Mouse (Mus musculus): Measurements from ENCODE around the gene Snrpf. TPM values are rescaled to one million over a fixed set of nuclear protein-coding genes. Genes with fewer than 3 reads are reported as not detected.
A peak's percentile ranks its signal among the peaks of the same experiment; 100 is the strongest.
"Not testable (repeated sequence)": the region's sequence is repeated elsewhere in the genome, so short reads cannot be mapped to it uniquely, and the experiment has no call there.

Snrpf gene
- polyA plus RNA-seq, 1 experiment from 2014 or later: 57.9 TPM

DNA sequence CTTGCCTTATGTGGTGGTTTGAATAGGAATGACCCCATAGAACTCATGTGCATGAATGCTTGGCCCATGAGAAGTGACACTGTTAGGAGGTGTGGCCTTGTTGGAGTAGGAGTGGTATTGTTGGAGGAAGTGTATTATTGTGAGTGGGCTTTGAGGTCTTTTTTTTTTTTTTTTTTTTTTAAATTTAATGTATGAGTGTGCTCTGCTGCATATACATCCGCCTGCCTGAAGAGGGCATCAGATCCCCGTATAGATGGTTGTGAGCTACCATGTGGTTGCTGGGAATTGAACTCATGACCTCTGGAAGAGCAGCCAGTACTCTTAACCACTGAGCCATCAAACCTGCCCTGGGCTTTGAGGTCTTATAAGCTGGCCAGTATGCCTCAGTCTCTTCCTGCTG, 17.3 kb downstream of the Snrpf start:
- 55% methylated on average over 2 of the region's 2 CpGs for WGBS
- Histone ChIP-seq H3K27ac (ENCODE audit: low read depth, low read length) (no peak overlapping the region), H3K4me3 (ENCODE audit: low read depth, low read length) (no peak overlapping the region), H3K4me1 (replicated peaks; ENCODE audit: control insufficient read depth, insufficient read depth, low read length) (no peaks in the 10 kb centered on the region), H3K4me2 (replicated peaks; ENCODE audit: low read depth) (no peak overlapping the region), H3K9ac (ENCODE audit: low read depth, low read length) (no peak overlapping the region), H3K36me3 (ENCODE audit: control insufficient read depth, insufficient read depth) (no peaks in the 10 kb centered on the region), H3K9me3 (ENCODE audit: control insufficient read depth) (no peaks in the 10 kb centered on the region), H3K27me3 (replicated peaks; ENCODE audit: control insufficient read depth, insufficient read depth, low read length) (no peaks in the 10 kb centered on the region)
- no peak for ATAC-seq
- 0 out of 2 replicates have a peak, but pooled peaks have one; percentile 7 for TF ChIP-seq CTCF (IDR thresholded peaks at IDR 0.05; ENCODE audit: low read depth)

GRCm38 (mm10) chr10:93568671-93569070, 20.8 kb downstream of the Snrpf start:
- WGBS: 83% methylated on average over 6 of the region's 6 CpGs
- Histone ChIP-seq H3K4me1 (replicated peaks; ENCODE audit: control insufficient read depth, insufficient read depth, low read length) (no peaks in the 10 kb centered on the region), H3K27ac (ENCODE audit: low read depth, low read length) (no peak overlapping the region), H3K9ac (ENCODE audit: low read depth, low read length) (no peak overlapping the region), H3K4me3 (ENCODE audit: low read depth, low read length) (no peak overlapping the region), H3K9me3 (ENCODE audit: control insufficient read depth) (no peaks in the 10 kb centered on the region), H3K27me3 (replicated peaks; ENCODE audit: control insufficient read depth, insufficient read depth, low read length) (no peaks in the 10 kb centered on the region), H3K4me2 (replicated peaks; ENCODE audit: low read depth) (no peak overlapping the region), H3K36me3 (ENCODE audit: control insufficient read depth, insufficient read depth) (no peaks in the 10 kb centered on the region)
- ATAC-seq: no peak
- TF ChIP-seq CTCF (IDR thresholded peaks at IDR 0.05; ENCODE audit: low read depth): no peak

- Histone ChIP-seq H3K36me3 (ENCODE audit: control insufficient read depth, insufficient read depth) (no peaks in the 10 kb centered on the region), H3K4me2 (replicated peaks; ENCODE audit: low read depth) (no peak overlapping the region), H3K27me3 (replicated peaks; ENCODE audit: control insufficient read depth, insufficient read depth, low read length) (no peaks in the 10 kb centered on the region), H3K9ac (ENCODE audit: low read depth, low read length) (no peak overlapping the region), H3K9me3 (ENCODE audit: control insufficient read depth) (no peaks in the 10 kb centered on the region), H3K27ac (ENCODE audit: low read depth, low read length) (no peak overlapping the region), H3K4me1 (replicated peaks; ENCODE audit: control insufficient read depth, insufficient read depth, low read length) (no peaks in the 10 kb centered on the region), H3K4me3 (ENCODE audit: low read depth, low read length) (no peak overlapping the region)
- ATAC-seq: no peak
- TF ChIP-seq CTCF (IDR thresholded peaks at IDR 0.05; ENCODE audit: low read depth): peak; percentile 28
- 84% methylated on average over 11 of the region's 11 CpGs for WGBS
Measured at GRCm38 (mm10) chr10:93567841-93568566, 21.5 kb downstream of the Snrpf start.

DNA sequence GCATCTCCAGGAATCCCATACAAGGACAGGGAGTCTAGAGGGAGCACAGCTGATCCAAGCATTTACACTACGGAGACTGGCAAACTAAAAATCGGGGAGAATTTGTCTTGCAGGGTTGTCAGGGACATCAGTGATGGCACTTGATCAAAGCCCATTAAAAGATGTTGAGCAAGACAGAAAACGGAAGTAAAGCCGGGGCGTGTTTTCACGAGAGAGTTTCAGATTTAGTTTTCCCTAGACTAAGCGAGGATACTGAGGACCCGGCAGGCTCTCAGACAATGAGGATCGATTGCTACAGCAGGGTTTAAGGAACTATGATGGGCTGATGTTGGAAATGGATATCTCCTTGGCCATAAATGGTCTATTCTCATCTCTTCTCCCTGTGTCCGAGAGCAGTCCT, 22.4 kb downstream of the Snrpf start:
- H3K4me1 ChIP-seq (replicated peaks; ENCODE audit: control insufficient read depth, insufficient read depth, low read length): no peaks in the 10 kb centered on the region
- no peak overlapping the region for H3K27ac ChIP-seq (ENCODE audit: low read depth, low read length)
- no peak overlapping the region for H3K9ac ChIP-seq (ENCODE audit: low read depth, low read length)
- H3K4me3 ChIP-seq (ENCODE audit: low read depth, low read length): no peak overlapping the region
- WGBS: 79% methylated on average over 10 of the region's 10 CpGs
- H3K9me3 ChIP-seq (ENCODE audit: control insufficient read depth): no peaks in the 10 kb centered on the region
- no peaks in the 10 kb centered on the region for H3K27me3 ChIP-seq (replicated peaks; ENCODE audit: control insufficient read depth, insufficient read depth, low read length)
- no peak for ATAC-seq
- H3K36me3 ChIP-seq (ENCODE audit: control insufficient read depth, insufficient read depth): no peaks in the 10 kb centered on the region
- H3K4me2 ChIP-seq (replicated peaks; ENCODE audit: low read depth): no peak overlapping the region
- TF ChIP-seq CTCF (IDR thresholded peaks at IDR 0.05; ENCODE audit: low read depth): no peak

- H3K4me1 ChIP-seq (replicated peaks; ENCODE audit: control insufficient read depth, insufficient read depth, low read length): no peaks in the 10 kb centered on the region
- H3K9me3 ChIP-seq (ENCODE audit: control insufficient read depth): no peaks in the 10 kb centered on the region
- no peak overlapping the region for H3K4me2 ChIP-seq (replicated peaks; ENCODE audit: low read depth)
- ATAC-seq: no peak
- H3K9ac ChIP-seq (ENCODE audit: low read depth, low read length): no peak overlapping the region
- WGBS: 77% methylated on average over 14 of the region's 14 CpGs
- no peak for TF ChIP-seq CTCF (IDR thresholded peaks at IDR 0.05; ENCODE audit: low read depth)
- no peak overlapping the region for H3K4me3 ChIP-seq (ENCODE audit: low read depth, low read length)
- H3K27me3 ChIP-seq (replicated peaks; ENCODE audit: control insufficient read depth, insufficient read depth, low read length): no peaks in the 10 kb centered on the region
- H3K27ac ChIP-seq (ENCODE audit: low read depth, low read length): no peak overlapping the region
- H3K36me3 ChIP-seq (ENCODE audit: control insufficient read depth, insufficient read depth): no peaks in the 10 kb centered on the region
Measured at GRCm38 (mm10) chr10:93564518-93565090, 24.9 kb downstream of the Snrpf start.

- Histone ChIP-seq H3K36me3 (ENCODE audit: control insufficient read depth, insufficient read depth) (no peaks in the 10 kb centered on the region), H3K27ac (ENCODE audit: low read depth, low read length) (no peak overlapping the region), H3K27me3 (replicated peaks; ENCODE audit: control insufficient read depth, insufficient read depth, low read length) (no peaks in the 10 kb centered on the region), H3K4me1 (replicated peaks; ENCODE audit: control insufficient read depth, insufficient read depth, low read length) (no peaks in the 10 kb centered on the region), H3K9ac (ENCODE audit: low read depth, low read length) (no peak overlapping the region), H3K4me3 (ENCODE audit: low read depth, low read length) (no peak overlapping the region), H3K9me3 (ENCODE audit: control insufficient read depth) (no peaks in the 10 kb centered on the region), H3K4me2 (replicated peaks; ENCODE audit: low read depth) (no peak overlapping the region)
- WGBS: 56% methylated on average over 9 of the region's 9 CpGs
- no peak for TF ChIP-seq CTCF (IDR thresholded peaks at IDR 0.05; ENCODE audit: low read depth)
- no peak for ATAC-seq
Measured at GRCm38 (mm10) chr10:93559786-93560185, 29.7 kb downstream of the Snrpf start.

GRCm38 (mm10) chr10:93557971-93558370, 31.5 kb downstream of the Snrpf start:
- H3K9ac ChIP-seq (ENCODE audit: low read depth, low read length); H3K4me3 ChIP-seq (ENCODE audit: low read depth, low read length); H3K27ac ChIP-seq (ENCODE audit: low read depth, low read length); H3K4me1 ChIP-seq (replicated peaks; ENCODE audit: control insufficient read depth, insufficient read depth, low read length); H3K9me3 ChIP-seq (ENCODE audit: control insufficient read depth); H3K36me3 ChIP-seq (ENCODE audit: control insufficient read depth, insufficient read depth); ATAC-seq; H3K4me2 ChIP-seq (replicated peaks; ENCODE audit: low read depth); H3K27me3 ChIP-seq (replicated peaks; ENCODE audit: control insufficient read depth, insufficient read depth, low read length): not testable (repeated sequence)
- 70% methylated on average over 2 of the region's 2 CpGs for WGBS
